Mouse (Mus musculus) cerebellum, adult 2 months (tissue): ENCODE results near the gene Krt26. TPM values are rescaled to one million over a fixed set of nuclear protein-coding genes. Genes with fewer than 3 reads are reported as not detected.

ENCODE experiments used
- DNase-seq, 2 experiments: peaks; one replicate each; pipeline ENCODE4 v3.0.0; 2021
- H3K27ac ChIP-seq: fragments of 200-500 bp; 2 replicates; pipeline ENCODE4 v1.5.1; 2012; ENCODE audit warnings: low read length, control low read depth, inconsistent platforms; ENCODE audit not compliant: insufficient read depth
- H3K27me3 ChIP-seq: fragments of 200-500 bp; 2 replicates; pipeline ENCODE4 v1.6.1; 2012; ENCODE audit warnings: inconsistent platforms, mild to moderate bottlenecking, low read length, moderate library complexity; ENCODE audit not compliant: control insufficient read depth, insufficient read depth
- H3K4me1 ChIP-seq: fragments of 200-500 bp; 2 replicates; pipeline ENCODE4 v1.6.1; 2011; ENCODE audit warnings: low read length; ENCODE audit not compliant: control insufficient read depth, insufficient read depth
- H3K4me3 ChIP-seq: fragments of 200-500 bp; replicated peaks from 2 replicates; pipeline ENCODE3; 2011; ENCODE audit warnings: mild to moderate bottlenecking, low read depth, low read length, control low read depth; ENCODE audit not compliant: insufficient read depth
- CTCF ChIP-seq: fragments of 200-500 bp; IDR thresholded peaks from 2 replicates; pipeline ENCODE4 v1.5.1; 2011; ENCODE audit warnings: low read depth, mild to moderate bottlenecking, control low read depth, low read length, moderate library complexity, borderline replicate concordance; ENCODE audit not compliant: insufficient read depth
- POLR2A ChIP-seq: fragments of 200-500 bp; IDR thresholded peaks from 2 replicates; pipeline ENCODE4 v1.6.1; 2011; ENCODE audit warnings: low read length, control low read depth, borderline replicate concordance; ENCODE audit not compliant: insufficient read depth
- WGBS: fragments of 180-500 bp; shearing (Covaris S2); methylation state at CpG from one replicate; pipeline ENCODE4 v1.1.7; 2018; 5-methylcytosine and 5-hydroxymethylcytosine counted together
- polyA plus RNA-seq: library from polyadenylated mRNA; depleted of rRNA; stranded (reverse); fragments of >200 nt; gene quantifications from 2 replicates; pipeline ENCODE4 v1.2.3, GENCODE M21; 2012; rRNA removed

Krt26 gene
- polyA plus RNA-seq, 1 experiment = 0.15 TPM

GRCm38 (mm10) chr11:99279986-99280385 is 57.8 kb downstream of the Krt26 start:
- Histone ChIP-seq H3K27me3 (no peaks in the 10 kb centered on the region), H3K27ac (peak overlapping the region; percentile 53; the same call in 1 of the 2 replicates), H3K4me1 (peaks cover 37% of the 10 kb centered on the region), H3K4me3 (no peak overlapping the region)
- peak; percentile 55 to 81 for DNase-seq
- TF ChIP-seq POLR2A (no peak), CTCF (no peak)
- WGBS = 5% methylated on average over 5 of the region's 5 CpGs

Other genes with a start within 250 kb of the Krt26 start
- gene Tns4, start 248.7 kb downstream of the Krt26 start, polyA plus RNA-seq = 0.18 and 0.25 TPM in 2 replicates
- 0.11 and 0.30 TPM in 2 replicates for gene Ccr7, start 182.9 kb downstream of the Krt26 start, polyA plus RNA-seq
- 63.3 and 67.1 TPM in 2 replicates for gene Smarce1, start 106.9 kb downstream of the Krt26 start, polyA plus RNA-seq
- 37.8 and 39.9 TPM in 2 replicates for gene Krt222, start 93.9 kb downstream of the Krt26 start, polyA plus RNA-seq
- 0.44 and 0.65 TPM in 2 replicates for gene Krt24, start 52.7 kb downstream of the Krt26 start, polyA plus RNA-seq
- 7.0 and 7.2 TPM in 2 replicates for gene Krt25, start 15.0 kb downstream of the Krt26 start, polyA plus RNA-seq
- not detected in 2 replicates for gene Krt27, start 13.1 kb upstream of the Krt26 start, polyA plus RNA-seq
- 2.5 and 2.6 TPM in 2 replicates for gene Krt28, start 36.9 kb upstream of the Krt26 start, polyA plus RNA-seq
- 11.9 and 12.6 TPM in 2 replicates for gene Krt10, start 51.4 kb upstream of the Krt26 start, polyA plus RNA-seq
- 0.11 TPM in 1 of 2 replicates, not detected in the other for gene Krt12, start 84.3 kb upstream of the Krt26 start, polyA plus RNA-seq
- gene Krt20, start 100.2 kb upstream of the Krt26 start, polyA plus RNA-seq = not detected in 2 replicates
- gene Krt23, start 155.2 kb upstream of the Krt26 start, polyA plus RNA-seq = 0.06 and 0.08 TPM in 2 replicates
- not detected in 2 replicates for gene Krt39, start 183.4 kb upstream of the Krt26 start, polyA plus RNA-seq
- not detected in 2 replicates for gene Krt40, start 205.2 kb upstream of the Krt26 start, polyA plus RNA-seq
- not detected in 2 replicates for gene Krtap3-3, start 212.9 kb upstream of the Krt26 start, polyA plus RNA-seq
- gene Krtap3-2, start 218.9 kb upstream of the Krt26 start, polyA plus RNA-seq = not detected in 2 replicates
- gene Gm11939, start 221.5 kb upstream of the Krt26 start, polyA plus RNA-seq = not detected in 2 replicates
- not detected in 2 replicates for gene Krtap3-1, start 228.7 kb upstream of the Krt26 start, polyA plus RNA-seq
- gene Krtap1-5, start 243.1 kb upstream of the Krt26 start, polyA plus RNA-seq = not detected in 2 replicates
- gene Krtap1-4, start 245.7 kb upstream of the Krt26 start, polyA plus RNA-seq = not detected in 2 replicates